Mouse (Mus musculus) spleen, postnatal 10 days (tissue): ENCODE measurements around the gene Ube2e3.

Source experiments
- DNase-seq, 2 experiments: peaks; one replicate each; pipeline ENCODE4 v3.0.0; 2021 to 2022; ENCODE audit warnings: low spot score in 2 of 2

Ube2e3 gene

GRCm38 (mm10) chr2:78867726-78868510 is at the start of gene Ube2e3:
Ube2e3 (plus strand) TSS chr2:78868124.
- no peak for DNase-seq

- no peak for DNase-seq
Observed at GRCm38 (mm10) chr2:78829887-78830286, 38.0 kb upstream of the Ube2e3 start.

- no peak for DNase-seq
Observed at GRCm38 (mm10) chr2:78841494-78842224, 26.3 kb upstream of the Ube2e3 start.

- DNase-seq, result no peak
Observed at GRCm38 (mm10) chr2:78844365-78844764, 23.6 kb upstream of the Ube2e3 start.

- DNase-seq, result no peak
Observed at GRCm38 (mm10) chr2:78845274-78845673, 22.6 kb upstream of the Ube2e3 start.

- DNase-seq, result no peak
Observed at GRCm38 (mm10) chr2:78845717-78846116, 22.2 kb upstream of the Ube2e3 start.

- DNase-seq, result no peak
Observed at GRCm38 (mm10) chr2:78854315-78854714, 13.6 kb upstream of the Ube2e3 start.

GRCm38 (mm10) chr2:78858628-78859027 is 9.3 kb upstream of the Ube2e3 start:
- DNase-seq, result no peak

GRCm38 (mm10) chr2:78859266-78860087 is 8.4 kb upstream of the Ube2e3 start:
- DNase-seq, result peak in 1 of 2 experiments; percentile 23

- no peak for DNase-seq
Observed at GRCm38 (mm10) chr2:78860088-78860372, 7.9 kb upstream of the Ube2e3 start.

GRCm38 (mm10) chr2:78864116-78864515 is 3.8 kb upstream of the Ube2e3 start:
- no peak for DNase-seq

- no peak for DNase-seq
Observed at GRCm38 (mm10) chr2:78864866-78865265, 3.1 kb upstream of the Ube2e3 start.

GRCm38 (mm10) chr2:78868511-78868854 is 559 bp downstream of the Ube2e3 start:
- peak; percentile 85 to 93 for DNase-seq

- DNase-seq, result peak; percentile 81 to 85
Observed at GRCm38 (mm10) chr2:78868951-78869720, 1.2 kb downstream of the Ube2e3 start.

- DNase-seq, result peak; percentile 45 to 59
Observed at GRCm38 (mm10) chr2:78869721-78870442, 2.0 kb downstream of the Ube2e3 start.

- DNase-seq, result peak in 1 of 2 experiments; percentile 48
Observed at GRCm38 (mm10) chr2:78870443-78871025, 2.6 kb downstream of the Ube2e3 start.

GRCm38 (mm10) chr2:78871971-78872860 is 4.3 kb downstream of the Ube2e3 start:
- peak in 1 of 2 experiments; percentile 27 for DNase-seq

GRCm38 (mm10) chr2:78873946-78874345 is 6.0 kb downstream of the Ube2e3 start:
- no peak for DNase-seq

- DNase-seq, result no peak
Observed at GRCm38 (mm10) chr2:78876002-78876401, 8.1 kb downstream of the Ube2e3 start.

- DNase-seq, result no peak
Observed at GRCm38 (mm10) chr2:78882068-78882467, 14.1 kb downstream of the Ube2e3 start.
